26 mouse cellular contexts compared by ENCODE assay signal in genomic region chr8:48704885-48705515, GRCm38 (mm10).
DNase-seq lines count a peak whose midpoint lies in the region; ATAC-seq and TF ChIP-seq lines count a peak whose summit lies in the region.
"Had no signal": no experiment of that assay in that cellular context is flagged by ENCODE, and none has a peak within 500 bp of the region (broad histone marks: within the 10 kb centered on the region; RNA-seq: fewer than 3 reads in every experiment).

No protein-coding gene starts in this region.

- TF ChIP-seq EP300 in lung, postnatal 0 days (IDR thresholded peaks at IDR 0.05) = no peak
- TF ChIP-seq EP300 in stomach, postnatal 0 days (optimal IDR thresholded peaks at IDR 0.05) = no peak

- H3K27ac ChIP-seq in forebrain, embryonic 13.5 days = no peak overlapping the region
- H3K27ac ChIP-seq in forebrain, postnatal 0 days (ENCODE audit: low read depth, low read length) = no peak overlapping the region
- peak overlapping the region; percentile 71 for H3K27ac ChIP-seq in kidney, embryonic 15.5 days
- no peak overlapping the region for H3K27ac ChIP-seq in lung, postnatal 0 days (ENCODE audit: low read length)
- H3K27ac ChIP-seq in stomach, postnatal 0 days (replicated peaks) = peak overlapping the region; percentile 1; the same call in 1 of the 2 replicates
- H3K27ac ChIP-seq: embryonic facial prominence, embryonic 15.5 days; gastrocnemius, adult 2 months; heart, embryonic 10.5 days; hindbrain, embryonic 10.5 days; layer of hippocampus, adult 2 months; limb, embryonic 13.5 days; liver, embryonic 12.5 days; midbrain, embryonic 12.5 days had no signal

- H3K4me2 ChIP-seq in forebrain, embryonic 13.5 days = no peak overlapping the region
- no peak overlapping the region for H3K4me2 ChIP-seq in forebrain, postnatal 0 days (ENCODE audit: low read depth)
- no peak overlapping the region for H3K4me2 ChIP-seq in kidney, embryonic 15.5 days
- H3K4me2 ChIP-seq in lung, postnatal 0 days (replicated peaks; ENCODE audit: low read depth, low read length) = no peak overlapping the region
- H3K4me2 ChIP-seq in stomach, postnatal 0 days (replicated peaks; ENCODE audit: low read depth) = no peak overlapping the region
- H3K4me2 ChIP-seq: embryonic facial prominence, embryonic 15.5 days; limb, embryonic 13.5 days; liver, embryonic 12.5 days; midbrain, embryonic 12.5 days; neural tube, embryonic 15.5 days had no signal

- peak; percentile 13; the same call in 1 of the 2 replicates for ATAC-seq in forebrain, embryonic 13.5 days
- ATAC-seq in forebrain, postnatal 0 days = no peak
- ATAC-seq in kidney, embryonic 15.5 days (replicated peaks; ENCODE audit: low FRiP score) = peak; percentile 41; the same call in 1 of the 2 replicates
- ATAC-seq in lung, postnatal 0 days = peak; percentile 12; the same call in 1 of the 2 replicates
- ATAC-seq in stomach, postnatal 0 days (ENCODE audit: low FRiP score, low TSS enrichment) = no peak
- ATAC-seq: CD4-positive, CD25-positive, alpha-beta regulatory T cell, adult 4 months; hindbrain, embryonic 16.5 days; liver, embryonic 12.5 days had no signal

- H3K4me1 ChIP-seq in forebrain, embryonic 13.5 days = peaks cover 15% of the 10 kb centered on the region
- H3K4me1 ChIP-seq in forebrain, postnatal 0 days (ENCODE audit: insufficient read depth) = no peaks in the 10 kb centered on the region
- H3K4me1 ChIP-seq in kidney, embryonic 15.5 days = peaks cover 4% of the 10 kb centered on the region; the same call in 1 of the 2 replicates
- H3K4me1 ChIP-seq in lung, postnatal 0 days (ENCODE audit: insufficient read depth, low read depth, low read length) = no peaks in the 10 kb centered on the region
- no peaks in the 10 kb centered on the region for H3K4me1 ChIP-seq in stomach, postnatal 0 days (replicated peaks; ENCODE audit: control insufficient read depth, insufficient read depth)
- H3K4me1 ChIP-seq: embryonic facial prominence, embryonic 15.5 days; heart, embryonic 10.5 days; hindbrain, embryonic 10.5 days; liver, embryonic 12.5 days had no signal

- H3K4me3 ChIP-seq in forebrain, embryonic 13.5 days = no peak overlapping the region
- no peak overlapping the region for H3K4me3 ChIP-seq in forebrain, postnatal 0 days (ENCODE audit: low read depth, low read length)
- no peak overlapping the region for H3K4me3 ChIP-seq in kidney, embryonic 15.5 days (replicated peaks)
- H3K4me3 ChIP-seq in lung, postnatal 0 days (ENCODE audit: low read depth, low read length) = no peak overlapping the region
- no peak overlapping the region for H3K4me3 ChIP-seq in stomach, postnatal 0 days (ENCODE audit: low read depth, low read length)
- H3K4me3 ChIP-seq: embryonic facial prominence, embryonic 15.5 days; gastrocnemius, adult 2 months; heart, embryonic 10.5 days; hindbrain, embryonic 10.5 days; layer of hippocampus, adult 2 months; limb, embryonic 13.5 days; liver, embryonic 12.5 days; midbrain, embryonic 12.5 days; neural tube, embryonic 15.5 days had no signal

- no peak for TF ChIP-seq CTCF in forebrain, postnatal 0 days (IDR thresholded peaks at IDR 0.05; ENCODE audit: low read depth)
- TF ChIP-seq CTCF in lung, postnatal 0 days (IDR thresholded peaks at IDR 0.05) = no peak
- no peak for TF ChIP-seq CTCF in stomach, postnatal 0 days (IDR thresholded peaks at IDR 0.05; ENCODE audit: low read depth)

- no peak overlapping the region for H3K9ac ChIP-seq in forebrain, embryonic 13.5 days
- H3K9ac ChIP-seq in forebrain, postnatal 0 days = no peak overlapping the region
- H3K9ac ChIP-seq in kidney, embryonic 15.5 days = no peak overlapping the region
- no peak overlapping the region for H3K9ac ChIP-seq in lung, postnatal 0 days (replicated peaks; ENCODE audit: low read depth)
- no peak overlapping the region for H3K9ac ChIP-seq in stomach, postnatal 0 days (ENCODE audit: low read length)
- H3K9ac ChIP-seq: embryonic facial prominence, embryonic 15.5 days; limb, embryonic 13.5 days; liver, embryonic 12.5 days; midbrain, embryonic 12.5 days; neural tube, embryonic 15.5 days had no signal

- intact Hi-C loops in left cerebral cortex, postnatal 10 days (cut with DNase I) = no loop called here

- peaks cover 6% of the 10 kb centered on the region; the same call in 1 of the 2 replicates for H3K9me3 ChIP-seq in forebrain, embryonic 13.5 days (replicated peaks)
- H3K9me3 ChIP-seq in forebrain, postnatal 0 days (ENCODE audit: low read length) = no peaks in the 10 kb centered on the region
- H3K9me3 ChIP-seq in kidney, embryonic 15.5 days (replicated peaks) = no peaks in the 10 kb centered on the region
- H3K9me3 ChIP-seq in lung, postnatal 0 days (ENCODE audit: low read length) = no peaks in the 10 kb centered on the region
- H3K9me3 ChIP-seq in stomach, postnatal 0 days (ENCODE audit: control insufficient read depth, low read length) = no peaks in the 10 kb centered on the region
- H3K9me3 ChIP-seq: embryonic facial prominence, embryonic 15.5 days; heart, embryonic 10.5 days; liver, embryonic 12.5 days; midbrain, embryonic 12.5 days; neural tube, embryonic 15.5 days had no signal

- no peaks in the 10 kb centered on the region for H3K36me3 ChIP-seq in forebrain, embryonic 13.5 days (ENCODE audit: poor library complexity, severe bottlenecking)
- H3K36me3 ChIP-seq in forebrain, postnatal 0 days (ENCODE audit: insufficient read depth) = no peaks in the 10 kb centered on the region
- no peaks in the 10 kb centered on the region; the same call in 1 of the 2 replicates for H3K36me3 ChIP-seq in kidney, embryonic 15.5 days
- H3K36me3 ChIP-seq in lung, postnatal 0 days (ENCODE audit: insufficient read depth, low read length) = no peaks in the 10 kb centered on the region
- no peaks in the 10 kb centered on the region for H3K36me3 ChIP-seq in stomach, postnatal 0 days (ENCODE audit: control insufficient read depth, insufficient read depth, low read length)
- H3K36me3 ChIP-seq: embryonic facial prominence, embryonic 15.5 days; heart, embryonic 10.5 days; hindbrain, embryonic 10.5 days; limb, embryonic 13.5 days; liver, embryonic 12.5 days; neural tube, embryonic 15.5 days had no signal

- WGBS in forebrain, embryonic 13.5 days = 71% methylated on average over 10 of the region's 10 CpGs
- WGBS in forebrain, postnatal 0 days = 61% methylated on average over 10 of the region's 10 CpGs
- WGBS in kidney, embryonic 15.5 days = 68% methylated on average over 10 of the region's 10 CpGs
- 78% methylated on average over 10 of the region's 10 CpGs for WGBS in lung, postnatal 0 days
- WGBS in stomach, postnatal 0 days = 75% methylated on average over 10 of the region's 10 CpGs

- no peaks in the 10 kb centered on the region for H3K27me3 ChIP-seq in forebrain, embryonic 13.5 days
- no peaks in the 10 kb centered on the region for H3K27me3 ChIP-seq in forebrain, postnatal 0 days (ENCODE audit: insufficient read depth, low read length)
- H3K27me3 ChIP-seq in kidney, embryonic 15.5 days = no peaks in the 10 kb centered on the region
- no peaks in the 10 kb centered on the region for H3K27me3 ChIP-seq in lung, postnatal 0 days (replicated peaks; ENCODE audit: insufficient read depth, low read length)
- no peaks in the 10 kb centered on the region for H3K27me3 ChIP-seq in stomach, postnatal 0 days (ENCODE audit: control insufficient read depth, insufficient read depth, low read length)
- H3K27me3 ChIP-seq: embryonic facial prominence, embryonic 15.5 days; limb, embryonic 13.5 days; liver, embryonic 12.5 days; midbrain, embryonic 12.5 days; neural tube, embryonic 15.5 days had no signal

- no peak for DNase-seq in forebrain, postnatal 0 days
- DNase-seq in kidney, postnatal 14 days = no peak
- no peak for DNase-seq in lung, postnatal 0 days (ENCODE audit: low spot score)
- no peak for DNase-seq in lung, postnatal 36 days
- no peak for DNase-seq in stomach, postnatal 0 days (ENCODE audit: low spot score)
- no peak for DNase-seq in left cerebral cortex, postnatal 10 days (ENCODE audit: extremely low spot score in 1 of 2, low spot score in 2 of 2)
- DNase-seq: adrenal gland, postnatal 14 days; cerebellum, adult 8-10 months; cerebellum, postnatal 36 days; embryo, embryonic 11 days; gastrocnemius, adult 2 months; layer of hippocampus, postnatal 36 days; right cerebral cortex, postnatal 14 days; thymus, postnatal 25 days had no signal

Comparison
In these comparisons a context has a peak if more than half of its experiments do, and no peak if none do; other contexts are left out.
1. ATAC-seq: peak in forebrain, embryonic 13.5 days (single experiment), kidney, embryonic 15.5 days (single experiment) and lung, postnatal 0 days (single experiment); none in forebrain, postnatal 0 days (single experiment) and stomach, postnatal 0 days (single experiment).
2. H3K27ac ChIP-seq: peak in kidney, embryonic 15.5 days (single experiment) and stomach, postnatal 0 days (single experiment); none in forebrain, embryonic 13.5 days (single experiment), forebrain, postnatal 0 days (single experiment) and lung, postnatal 0 days (single experiment).